Mouse (Mus musculus): ENCODE data around the gene Ccndbp1. TPM values are rescaled to one million over a fixed set of nuclear protein-coding genes. Genes with fewer than 3 reads are reported as not detected.

Ccndbp1 gene
- 10 to 100 TPM; 92.5 to 98.8 TPM for total RNA-seq (2023)

DNA sequence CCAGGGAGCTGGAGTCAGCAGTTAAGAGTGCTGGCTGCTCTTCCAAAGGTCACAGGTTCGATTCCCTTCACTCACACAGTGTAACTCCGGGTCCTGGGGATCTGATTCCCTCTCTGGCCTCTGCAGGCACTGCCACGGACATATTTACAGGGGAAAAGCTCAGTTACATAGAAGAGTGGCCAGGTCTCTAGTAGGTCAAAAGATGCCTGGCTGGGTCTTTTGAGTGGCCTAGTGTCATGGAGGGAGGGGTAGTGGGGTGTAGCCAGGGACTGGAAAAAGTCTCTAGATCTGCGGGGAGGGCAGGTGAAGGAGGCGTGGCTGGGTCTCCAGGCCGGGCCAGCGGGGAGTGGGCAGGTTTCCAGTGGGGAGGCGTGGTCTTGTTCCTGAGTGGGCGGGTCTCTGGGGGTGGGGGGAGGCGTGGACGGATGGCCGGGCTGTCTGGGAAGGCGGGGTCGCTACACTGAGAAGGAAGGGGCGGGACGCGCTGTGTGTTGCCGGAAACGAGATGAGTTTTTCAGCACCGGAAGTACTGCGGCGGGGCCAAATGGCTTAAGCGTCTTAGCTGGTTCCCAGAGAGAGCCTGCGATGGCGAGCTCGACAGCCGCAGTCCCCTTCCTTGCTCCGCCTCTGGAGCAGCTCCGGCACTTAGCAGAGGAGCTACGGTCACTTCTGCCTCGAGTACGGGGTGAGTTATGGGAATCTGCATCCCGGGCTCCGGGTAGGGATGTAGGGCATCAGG is at the start of gene Ccndbp1:
Ccndbp1 (plus strand) TSS at position 479 of the 739 bp plus-strand sequence.

DNA sequence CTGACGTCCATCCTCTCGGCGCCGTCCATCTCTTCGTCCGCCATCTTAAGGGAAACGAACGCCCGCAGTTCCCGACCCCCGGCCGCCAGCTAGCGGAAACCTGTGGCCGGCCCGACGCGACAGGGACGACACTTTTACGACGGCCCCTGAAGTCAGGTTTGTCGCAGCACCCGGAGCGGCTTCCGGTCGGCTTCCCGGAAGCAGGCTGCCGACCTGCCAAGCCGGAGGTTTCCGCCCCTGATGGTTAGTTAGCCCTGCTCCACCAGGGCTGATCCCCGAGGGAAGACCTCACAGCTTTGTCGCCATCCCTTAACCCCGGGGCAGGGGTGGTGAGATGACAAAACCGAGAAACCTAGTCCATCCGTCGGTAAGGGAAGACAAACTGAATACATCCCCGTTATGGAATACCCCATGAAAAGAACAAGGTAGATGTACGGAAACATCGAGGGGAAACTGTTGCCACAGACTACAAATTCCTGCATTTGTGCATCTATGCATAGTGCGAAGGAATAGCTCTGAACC is 37.6 kb upstream of the Ccndbp1 start, which contains the start of gene Ubr1:
Ubr1 (minus strand) TSS at position 157 of the 522 bp plus-strand sequence.

DNA sequence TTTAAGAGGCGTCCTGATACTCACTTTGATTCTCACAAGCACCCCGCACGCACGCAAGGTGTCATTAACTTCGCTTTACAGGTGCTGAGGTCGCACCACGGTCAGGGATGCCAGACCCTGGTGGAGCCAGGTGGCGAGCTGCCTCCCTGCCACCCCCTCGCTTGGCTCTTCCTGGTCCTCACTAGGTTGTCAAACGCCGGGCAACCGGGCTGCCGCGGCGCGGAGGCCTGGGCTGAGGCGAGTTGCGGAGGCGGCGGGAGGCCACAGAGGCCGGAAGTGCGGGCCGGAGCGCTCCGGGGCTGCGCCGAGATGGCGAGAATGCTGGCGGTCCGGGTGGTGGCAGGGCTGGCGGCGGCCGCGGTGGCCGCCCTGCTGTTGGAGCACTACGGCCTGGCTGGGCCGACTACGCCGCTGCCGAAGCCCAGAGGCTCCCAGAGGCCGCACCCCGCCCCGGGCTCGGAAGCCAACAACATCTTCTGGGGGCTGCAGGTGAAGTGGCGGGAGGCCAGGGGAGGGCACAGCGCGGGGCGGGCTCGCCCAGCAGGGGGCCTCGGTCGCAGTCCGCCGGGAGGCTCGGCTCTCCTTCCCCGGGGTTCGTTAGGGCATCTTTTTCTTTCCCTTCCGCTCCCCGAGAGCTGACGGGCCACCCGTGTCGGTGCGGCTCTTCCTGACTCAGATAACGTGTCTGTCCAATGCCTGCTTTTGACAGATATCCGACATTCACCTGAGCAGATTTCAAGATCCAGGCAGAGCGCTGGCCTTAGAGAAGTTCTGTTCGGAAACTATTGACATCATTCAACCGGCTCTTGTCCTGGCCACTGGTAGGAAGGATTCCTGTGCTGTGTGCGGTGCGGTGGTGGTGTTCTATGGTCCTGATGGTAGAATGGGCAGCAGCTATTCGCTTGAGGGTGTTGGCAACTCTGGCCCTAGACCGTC is 30.9 kb upstream of the Ccndbp1 start, which contains the start of gene Tmem62:
Tmem62 (plus strand) TSS at position 28 of the 936 bp plus-strand sequence.

DNA sequence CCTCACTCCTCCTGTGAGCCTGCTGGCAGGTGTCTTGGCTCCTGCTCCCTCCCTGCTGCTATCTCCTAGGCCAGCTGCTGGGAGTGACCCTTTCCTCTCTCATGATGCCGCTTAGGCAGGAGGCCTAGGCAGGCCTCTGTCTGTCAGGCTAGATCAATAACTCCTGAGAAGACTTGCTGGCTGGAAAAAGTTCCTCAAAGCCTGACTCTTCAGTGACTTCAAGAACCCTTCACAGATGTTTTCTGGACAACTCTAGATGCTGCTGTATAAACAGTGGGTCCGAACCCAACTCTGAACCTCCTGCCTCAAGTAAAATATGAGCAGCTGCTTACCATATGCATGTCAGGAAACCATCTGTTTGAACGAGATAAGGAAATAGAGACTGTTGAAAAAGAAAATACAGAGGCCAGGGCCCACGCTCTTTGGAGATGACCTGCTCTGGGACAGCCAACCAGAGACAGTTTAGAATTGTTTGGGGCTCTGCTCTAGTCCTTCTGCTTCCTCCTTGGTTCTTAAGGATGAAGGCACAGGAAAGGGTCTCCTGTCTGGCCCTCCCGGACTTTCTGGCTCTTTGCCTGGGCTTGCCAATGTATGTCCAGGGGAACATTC is 28.6 kb downstream of the Ccndbp1 start, which contains the start of gene Epb42:
Epb42 (minus strand) TSS at position 340 of the 609 bp plus-strand sequence.

Other genes starting within 250 kb of the Ccndbp1 start
- gene Cdan1, start 158.3 kb upstream of the Ccndbp1 start, total RNA-seq (2023) = 10 to 100 TPM; 42.7 to 50.6 TPM
- gene Ttbk2, start 157.8 kb upstream of the Ccndbp1 start, total RNA-seq (2023) = 10 to 100 TPM in 1 of 2 experiments, 1 to 10 TPM in 1; 9.7 to 11.6 TPM
- 10 to 100 TPM; 71.3 to 77.8 TPM for gene Ubr1, start 37.7 kb upstream of the Ccndbp1 start, total RNA-seq (2023)
- gene Tmem62, start 31.4 kb upstream of the Ccndbp1 start, total RNA-seq (2023) = 10 to 100 TPM; 24.7 to 35.5 TPM
- not detected for gene Epb42, start 28.7 kb downstream of the Ccndbp1 start, total RNA-seq (2023)
- gene Tgm5, start 77.4 kb downstream of the Ccndbp1 start, total RNA-seq (2023) = not detected
- not detected for gene Tgm7, start 101.4 kb downstream of the Ccndbp1 start, total RNA-seq (2023)
- gene Adal, start 132.0 kb downstream of the Ccndbp1 start, total RNA-seq (2023) = 10 to 100 TPM; 20.4 to 27.6 TPM
- gene Lcmt2, start 132.2 kb downstream of the Ccndbp1 start, total RNA-seq (2023) = 10 to 100 TPM; 12.3 to 12.6 TPM
- gene Tubgcp4, start 162.3 kb downstream of the Ccndbp1 start, total RNA-seq (2023) = 10 to 100 TPM; 76.9 to 79.4 TPM
- gene Zscan29, start 162.7 kb downstream of the Ccndbp1 start, total RNA-seq (2023) = 10 to 100 TPM; 33.2 to 34.3 TPM